Mouse (Mus musculus) myocyte (in vitro differentiated cells): ENCODE measurements around the gene Pdlim7. TPM values are rescaled to one million over a fixed set of nuclear protein-coding genes. Genes with fewer than 3 reads are reported as not detected.

ENCODE experiments used
- H3K27me3 ChIP-seq: one replicate; pipeline ENCODE4 v1.6.1; 2011; ENCODE audit not compliant: control insufficient read depth, insufficient read depth, insufficient read length
- H3K36me3 ChIP-seq: one replicate; pipeline ENCODE4 v1.6.1; 2011; ENCODE audit not compliant: control insufficient read depth, insufficient read depth
- H3K4me2 ChIP-seq: one replicate; pipeline ENCODE4 v1.6.1; 2011; ENCODE audit warnings: low read depth, control low read depth
- H3K4me3 ChIP-seq: one replicate; pipeline ENCODE4 v1.5.1; 2011; ENCODE audit warnings: mild to moderate bottlenecking, control low read depth, moderate library complexity
- H3K79me2 ChIP-seq: one replicate; pipeline ENCODE4 v1.6.1; 2011; ENCODE audit not compliant: control insufficient read depth, insufficient read depth
- H3ac ChIP-seq: one replicate; pipeline ENCODE4 v1.6.1; 2011; ENCODE audit not compliant: control insufficient read depth, insufficient read length
- CEBPB ChIP-seq: IDR thresholded peaks from 2 replicates; pipeline ENCODE4 v1.6.1; 2011; ENCODE audit warnings: mild to moderate bottlenecking, moderate library complexity; ENCODE audit not compliant: poor library complexity, insufficient read depth, severe bottlenecking
- E2F4 ChIP-seq: IDR thresholded peaks from one replicate; pipeline ENCODE4 v1.6.1; 2011; ENCODE audit warnings: mild to moderate bottlenecking, control low read depth, moderate library complexity; ENCODE audit not compliant: insufficient read depth
- MAX ChIP-seq: IDR thresholded peaks from one replicate; pipeline ENCODE4 v1.6.1; 2011; ENCODE audit warnings: low read depth, mild to moderate bottlenecking, control low read depth
- MYOD1 ChIP-seq, 3 experiments: IDR thresholded peaks; one replicate each; pipeline ENCODE4 v1.6.1; 2011; ENCODE audit warnings: control low read depth in 2 of 3, low read depth in 2 of 3, mild to moderate bottlenecking in 2 of 3, moderate library complexity in 1 of 3; ENCODE audit not compliant: insufficient read length in 2 of 3, control insufficient read depth in 1 of 3
- MYOG ChIP-seq, 3 experiments: IDR thresholded peaks; one replicate each; pipeline ENCODE4 v1.6.1; 2011; ENCODE audit warnings: control low read depth in 2 of 3, low read depth in 2 of 3, mild to moderate bottlenecking in 2 of 3; ENCODE audit not compliant: insufficient read length in 2 of 3, control insufficient read depth in 1 of 3, insufficient read depth in 1 of 3
- POLR2A ChIP-seq: IDR thresholded peaks from one replicate; pipeline ENCODE4 v1.6.1; 2011; ENCODE audit warnings: low read depth, mild to moderate bottlenecking, control low read depth, moderate library complexity; ENCODE audit not compliant: insufficient read length
- POLR2AphosphoS2 ChIP-seq: IDR thresholded peaks from one replicate; pipeline ENCODE4 v1.6.1; 2011; ENCODE audit warnings: low read depth, control low read depth; ENCODE audit not compliant: insufficient read length
- REST ChIP-seq: IDR thresholded peaks from one replicate; pipeline ENCODE4 v1.6.1; 2011; ENCODE audit warnings: mild to moderate bottlenecking, control low read depth, moderate library complexity; ENCODE audit not compliant: insufficient read depth, insufficient read length
- SRF ChIP-seq: IDR thresholded peaks from one replicate; pipeline ENCODE4 v1.6.1; 2011; ENCODE audit warnings: low read depth; ENCODE audit not compliant: control insufficient read depth, insufficient read length
- TCF12 ChIP-seq: IDR thresholded peaks from one replicate; pipeline ENCODE4 v1.6.1; 2011; ENCODE audit warnings: mild to moderate bottlenecking, control low read depth; ENCODE audit not compliant: poor library complexity, insufficient read depth, severe bottlenecking
- TCF3 ChIP-seq: IDR thresholded peaks from one replicate; pipeline ENCODE4 v1.6.1; 2011; ENCODE audit warnings: low read depth, control low read depth; ENCODE audit not compliant: insufficient read length
- USF1 ChIP-seq: IDR thresholded peaks from one replicate; pipeline ENCODE4 v1.6.1; 2011; ENCODE audit warnings: low read depth, mild to moderate bottlenecking, control low read depth, moderate library complexity
- polyA plus RNA-seq: library from polyadenylated mRNA; unstranded; fragments of >200 nt; fragmentation: generic; extraction: Trizol; gene quantifications from one replicate; pipeline ENCODE4 v1.2.1, GENCODE M21; 2012; ENCODE audit warnings: missing spikeins

Gene Pdlim7
- polyA plus RNA-seq, 1 experiment: 553 TPM

GRCm38 (mm10) chr13:55468851-55469560 is 44.5 kb downstream of the Pdlim7 start:
- Histone ChIP-seq H3K79me2 (no peaks in the 10 kb centered on the region), H3K27me3 (no peaks in the 10 kb centered on the region), H3K4me3 (no peak overlapping the region), H3K36me3 (no peaks in the 10 kb centered on the region), H3K4me2 (no peak overlapping the region), H3ac (no peak overlapping the region)
- TF ChIP-seq TCF3 (no peak), MYOD1 (IDR thresholded peaks at IDR 0.05; ENCODE audit: control insufficient read depth in 1 of 3, insufficient read length in 2 of 3, low read depth in 2 of 3) (no peak), POLR2AphosphoS2 (no peak)

DNA sequence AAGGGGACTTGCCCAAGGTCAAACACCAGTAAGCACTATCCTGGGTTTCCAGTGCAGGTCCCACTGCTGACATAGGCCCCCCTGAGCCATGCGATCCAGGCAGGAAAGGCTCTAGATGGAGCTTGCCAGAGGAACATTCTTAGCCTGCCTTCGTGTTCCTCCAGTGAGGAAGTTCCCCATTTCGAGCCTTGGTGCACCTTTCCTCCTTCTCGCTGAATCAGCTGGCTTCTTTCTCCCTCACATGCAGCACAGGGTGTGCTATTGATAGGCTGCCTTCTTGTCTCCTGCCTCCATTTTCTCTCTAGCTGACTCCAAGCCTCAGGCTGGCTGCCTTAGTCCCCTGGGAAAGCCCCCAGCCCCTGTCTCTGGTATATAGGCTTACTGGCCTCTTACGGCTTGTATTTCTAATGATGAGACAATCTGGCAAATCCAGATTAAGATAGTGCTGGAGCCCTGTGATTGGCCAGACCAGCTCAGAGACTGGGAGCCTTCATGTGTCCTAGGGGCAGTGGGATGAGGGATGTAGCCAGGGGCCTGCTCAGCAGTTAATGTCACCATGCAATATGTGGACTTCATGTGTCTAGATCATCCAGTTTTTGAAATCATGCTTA is 47.5 kb downstream of the Pdlim7 start:
- Histone ChIP-seq H3K4me3 (no peak overlapping the region), H3ac (no peak overlapping the region), H3K79me2 (no peaks in the 10 kb centered on the region), H3K27me3 (no peaks in the 10 kb centered on the region), H3K36me3 (no peaks in the 10 kb centered on the region), H3K4me2 (peak overlapping the region; percentile 71)
- TF ChIP-seq POLR2AphosphoS2 (peak; percentile 30), CEBPB (no peak)

- peak overlapping the region; percentile 71 for H3K4me2 ChIP-seq
These were observed 48.3 kb downstream of the Pdlim7 start for GRCm38 (mm10) chr13:55465184-55465583.

GRCm38 (mm10) chr13:55464027-55464884 is 49.2 kb downstream of the Pdlim7 start, which contains the start of gene Prr7:
TSS of gene Prr7 (plus strand) at chr13:55464267.
- H3K27me3 ChIP-seq: no peaks in the 10 kb centered on the region
- H3K4me2 ChIP-seq: peak within 1 kb of the TSS; percentile 71
- no peaks in the 10 kb centered on the region for H3K36me3 ChIP-seq
- no peak within 1 kb of the TSS for H3ac ChIP-seq
- no peaks in the 10 kb centered on the region for H3K79me2 ChIP-seq
- H3K4me3 ChIP-seq: peak within 1 kb of the TSS; percentile 14
- TF ChIP-seq POLR2A (no peak), POLR2AphosphoS2 (peak; percentile 71)

More at GRCm38 (mm10) chr13:55465184-55465583, 48.3 kb downstream of the Pdlim7 start:
- TF ChIP-seq POLR2AphosphoS2 (peak; percentile 62), MYOD1 (IDR thresholded peaks at IDR 0.05; ENCODE audit: control insufficient read depth in 1 of 3, insufficient read length in 2 of 3, low read depth in 2 of 3) (peak in 1 of 3 experiments; percentile 16), TCF3 (no peak), MYOG (IDR thresholded peaks at IDR 0.05; ENCODE audit: control insufficient read depth in 1 of 3, insufficient read depth in 1 of 3, insufficient read length in 2 of 3, low read depth in 2 of 3) (peak in 1 of 3 experiments; percentile 15)
- peak overlapping the region; percentile 14 for H3K4me3 ChIP-seq
- H3K79me2 ChIP-seq: no peaks in the 10 kb centered on the region
- no peaks in the 10 kb centered on the region for H3K36me3 ChIP-seq
- no peak overlapping the region for H3ac ChIP-seq
- no peaks in the 10 kb centered on the region for H3K27me3 ChIP-seq

GRCm38 (mm10) chr13:55463399-55464026 is 50.0 kb downstream of the Pdlim7 start:
- no peak overlapping the region for H3ac ChIP-seq
- no peaks in the 10 kb centered on the region for H3K36me3 ChIP-seq
- TF ChIP-seq POLR2AphosphoS2 (peak; percentile 12), USF1 (no peak)
- no peaks in the 10 kb centered on the region for H3K79me2 ChIP-seq
- no peaks in the 10 kb centered on the region for H3K27me3 ChIP-seq
- peak overlapping the region; percentile 71 for H3K4me2 ChIP-seq
- peak overlapping the region; percentile 14 for H3K4me3 ChIP-seq

GRCm38 (mm10) chr13:55462965-55463364 is 50.5 kb downstream of the Pdlim7 start:
- TF ChIP-seq MAX: no peak
- TF ChIP-seq SRF: no peak
- no peak for TF ChIP-seq CEBPB
- TF ChIP-seq REST: no peak
- TF ChIP-seq E2F4: no peak
- no peak for TF ChIP-seq TCF3
- TF ChIP-seq USF1: no peak
- no peak for TF ChIP-seq POLR2A
- no peak for TF ChIP-seq MYOG (IDR thresholded peaks at IDR 0.05; ENCODE audit: control insufficient read depth in 1 of 3, insufficient read depth in 1 of 3, insufficient read length in 2 of 3, low read depth in 2 of 3)
- no peak for TF ChIP-seq TCF12
- no peak for TF ChIP-seq POLR2AphosphoS2
- TF ChIP-seq MYOD1 (IDR thresholded peaks at IDR 0.05; ENCODE audit: control insufficient read depth in 1 of 3, insufficient read length in 2 of 3, low read depth in 2 of 3): no peak
- Histone ChIP-seq H3K79me2 (no peaks in the 10 kb centered on the region), H3K27me3 (no peaks in the 10 kb centered on the region), H3K4me2 (no peak overlapping the region), H3K36me3 (no peaks in the 10 kb centered on the region), H3K4me3 (no peak overlapping the region), H3ac (no peak overlapping the region)
